Mouse (Mus musculus) spleen, postnatal 10 days (tissue): ENCODE measurements around the gene Hdac4.

Source experiments
- DNase-seq, 2 experiments: peaks; one replicate each; pipeline ENCODE4 v3.0.0; 2021 to 2022; ENCODE audit warnings: low spot score in 2 of 2

Hdac4 gene

GRCm38 (mm10) chr1:92178021-92178895 is 17.2 kb downstream of the Hdac4 start:
- peak in 1 of 2 experiments; percentile 15 for DNase-seq

- DNase-seq, result no peak
Measured at GRCm38 (mm10) chr1:92177599-92177998, 17.9 kb downstream of the Hdac4 start.

GRCm38 (mm10) chr1:92177196-92177595 is 18.3 kb downstream of the Hdac4 start:
- no peak for DNase-seq

GRCm38 (mm10) chr1:92175266-92175665 is 20.2 kb downstream of the Hdac4 start:
- DNase-seq, result no peak

- DNase-seq, result no peak
Measured at GRCm38 (mm10) chr1:92174898-92175255, 20.6 kb downstream of the Hdac4 start.

- DNase-seq, result no peak
Measured at GRCm38 (mm10) chr1:92174251-92174897, 21.1 kb downstream of the Hdac4 start.

GRCm38 (mm10) chr1:92170616-92171235 is 24.8 kb downstream of the Hdac4 start:
- DNase-seq, result no peak

- no peak for DNase-seq
Measured at GRCm38 (mm10) chr1:92169776-92170055, 25.8 kb downstream of the Hdac4 start.

GRCm38 (mm10) chr1:92168900-92169775 is 26.4 kb downstream of the Hdac4 start:
- no peak for DNase-seq

- DNase-seq, result no peak
Measured at GRCm38 (mm10) chr1:92163932-92164331, 31.6 kb downstream of the Hdac4 start.

- DNase-seq, result no peak
Measured at GRCm38 (mm10) chr1:92159804-92160203, 35.7 kb downstream of the Hdac4 start.

GRCm38 (mm10) chr1:92150201-92150600 is 45.3 kb downstream of the Hdac4 start:
- no peak for DNase-seq

GRCm38 (mm10) chr1:92148527-92148926 is 47.0 kb downstream of the Hdac4 start:
- DNase-seq, result no peak

- no peak for DNase-seq
Measured at GRCm38 (mm10) chr1:92144868-92145534, 50.5 kb downstream of the Hdac4 start.

GRCm38 (mm10) chr1:92143331-92143895 is 52.1 kb downstream of the Hdac4 start:
- DNase-seq, result no peak

GRCm38 (mm10) chr1:92142793-92143192 is 52.7 kb downstream of the Hdac4 start:
- DNase-seq, result no peak

- no peak for DNase-seq
Measured at GRCm38 (mm10) chr1:92139001-92139400, 56.5 kb downstream of the Hdac4 start.

- DNase-seq, result no peak
Measured at GRCm38 (mm10) chr1:92137136-92137848, 58.2 kb downstream of the Hdac4 start.

GRCm38 (mm10) chr1:92136362-92136761 is 59.1 kb downstream of the Hdac4 start:
- DNase-seq, result no peak

GRCm38 (mm10) chr1:92132181-92132580 is 63.3 kb downstream of the Hdac4 start:
- DNase-seq, result no peak
